Mouse (Mus musculus) CH12.LX (cell line): ENCODE measurements around the gene Slc25a28. TPM values are rescaled to one million over a fixed set of nuclear protein-coding genes. Genes with fewer than 3 reads are reported as not detected.

ENCODE experiments used
- DNase-seq: peaks from one replicate; pipeline ENCODE4 v3.0.0-alpha.2; 2013; ENCODE audit errors: extremely low read depth
- H3K27ac ChIP-seq: 2 replicates; pipeline ENCODE4 v1.5.1; 2012; ENCODE audit warnings: low read depth, mild to moderate bottlenecking, control low read depth, moderate library complexity; ENCODE audit not compliant: insufficient read depth
- H3K27me3 ChIP-seq: replicated peaks from 2 replicates; pipeline ENCODE3; 2012; ENCODE audit warnings: inconsistent platforms
- H3K36me3 ChIP-seq, 2 experiments: replicated peaks in 1 of 2; 2 replicates each; pipeline versions ENCODE3 to v1.6.1; 2012; ENCODE audit warnings: inconsistent platforms in 1 of 2, low read length in 1 of 2, mild to moderate bottlenecking in 1 of 2, mixed read lengths in 1 of 2, moderate library complexity in 1 of 2; ENCODE audit not compliant: control insufficient read depth in 1 of 2, insufficient read depth in 1 of 2
- H3K4me1 ChIP-seq, 2 experiments: 2 replicates each; pipeline ENCODE4 v1.6.1; 2012; ENCODE audit warnings: inconsistent platforms in 1 of 2, moderate library complexity in 1 of 2; ENCODE audit not compliant: insufficient read depth in 2 of 2, control insufficient read depth in 1 of 2
- H3K4me2 ChIP-seq: 2 replicates; pipeline ENCODE4 v1.6.1; 2012; ENCODE audit warnings: low read depth, mild to moderate bottlenecking, control low read depth; ENCODE audit not compliant: poor library complexity, insufficient read depth, severe bottlenecking
- H3K4me3 ChIP-seq, 3 experiments: fragments of 150-350 bp in 1 of 3; sonication (generic) in 1 of 3; replicated peaks in 1 of 3; 2 replicates each; pipeline versions ENCODE3 to v1.5.1; 2011 to 2012; ENCODE audit warnings: low read depth in 2 of 3, low read length in 2 of 3, mild to moderate bottlenecking in 2 of 3, moderate library complexity in 2 of 3, control low read depth in 1 of 3, improper control_type of control experiment in 1 of 3, inconsistent platforms in 1 of 3, mixed read lengths in 1 of 3; ENCODE audit not compliant: poor library complexity in 1 of 3
- H3K79me2 ChIP-seq: replicated peaks from 2 replicates; pipeline ENCODE4 v1.6.1; 2012; ENCODE audit warnings: mild to moderate bottlenecking, moderate library complexity; ENCODE audit not compliant: control insufficient read depth, poor library complexity, insufficient read depth, severe bottlenecking; ENCODE audit errors: extremely low read depth
- H3K9ac ChIP-seq: 2 replicates; pipeline ENCODE4 v1.6.1; 2012; ENCODE audit warnings: low read depth, mild to moderate bottlenecking, control low read depth, moderate library complexity; ENCODE audit not compliant: insufficient read depth
- H3K9me3 ChIP-seq: replicated peaks from 2 replicates; pipeline ENCODE3; 2012; ENCODE audit warnings: low read length, inconsistent platforms, mixed read lengths
- CTCF ChIP-seq, 2 experiments: IDR thresholded peaks in 1 of 2; conservative IDR thresholded peaks in 1 of 2; 2 replicates each; pipeline ENCODE4 v1.5.1; 2011 to 2012; ENCODE audit warnings: low read depth in 2 of 2, low read length in 2 of 2, improper control_type of control experiment in 1 of 2, inconsistent platforms in 1 of 2, mild to moderate bottlenecking in 1 of 2, moderate library complexity in 1 of 2
- ETS1 ChIP-seq: conservative IDR thresholded peaks from 2 replicates; pipeline ENCODE4 v1.6.1; 2012; ENCODE audit warnings: low read depth, mild to moderate bottlenecking, inconsistent platforms, low read length, improper control_type of control experiment, moderate library complexity
- HCFC1 ChIP-seq: IDR thresholded peaks from 2 replicates; pipeline ENCODE4 v1.6.1; 2012; ENCODE audit warnings: low read depth, mild to moderate bottlenecking, inconsistent platforms, low read length, improper control_type of control experiment
- JUN ChIP-seq: IDR thresholded peaks from 2 replicates; pipeline ENCODE4 v1.6.1; 2011; ENCODE audit warnings: low read depth, mild to moderate bottlenecking, low read length, improper control_type of control experiment, moderate library complexity; ENCODE audit not compliant: insufficient read depth
- JUND ChIP-seq: conservative IDR thresholded peaks from 2 replicates; pipeline ENCODE4 v1.6.1; 2011; ENCODE audit warnings: low read depth, low read length, improper control_type of control experiment
- KAT2A ChIP-seq: IDR thresholded peaks from 2 replicates; pipeline ENCODE4 v1.6.1; 2012; ENCODE audit warnings: low read length, improper control_type of control experiment, inconsistent platforms; ENCODE audit not compliant: insufficient replicate concordance
- MAX ChIP-seq: IDR thresholded peaks from 2 replicates; pipeline ENCODE4 v1.6.1; 2011; ENCODE audit warnings: low read length, improper control_type of control experiment
- MAZ ChIP-seq: IDR thresholded peaks from 2 replicates; pipeline ENCODE4 v1.6.1; 2012; ENCODE audit warnings: low read depth, mild to moderate bottlenecking, inconsistent platforms, low read length, improper control_type of control experiment, moderate library complexity
- MEF2A ChIP-seq: IDR thresholded peaks from 2 replicates; pipeline ENCODE4 v1.6.1; 2014; ENCODE audit warnings: low read depth, mild to moderate bottlenecking, inconsistent platforms, low read length, improper control_type of control experiment, borderline replicate concordance
- MXI1 ChIP-seq: IDR thresholded peaks from 2 replicates; pipeline ENCODE4 v1.6.1; 2011; ENCODE audit warnings: mild to moderate bottlenecking, low read depth, low read length, improper control_type of control experiment
- NRF1 ChIP-seq: IDR thresholded peaks from 2 replicates; pipeline ENCODE4 v1.6.1; 2014; ENCODE audit warnings: low read depth, mild to moderate bottlenecking, inconsistent platforms, low read length, improper control_type of control experiment, moderate library complexity
- POLR2A ChIP-seq: IDR thresholded peaks from 2 replicates; pipeline ENCODE4 v1.6.1; 2011; ENCODE audit warnings: low read depth, mild to moderate bottlenecking, improper control_type of control experiment, low read length
- POLR2AphosphoS2 ChIP-seq: IDR thresholded peaks from 2 replicates; pipeline ENCODE4 v1.6.1; 2011; ENCODE audit warnings: low read depth, low read length, improper control_type of control experiment
- RAD21 ChIP-seq: IDR thresholded peaks from 2 replicates; pipeline ENCODE4 v1.6.1; 2011; ENCODE audit warnings: low read depth, mild to moderate bottlenecking, low read length, improper control_type of control experiment, moderate library complexity
- SMC3 ChIP-seq: IDR thresholded peaks from 2 replicates; pipeline ENCODE4 v1.6.1; 2011; ENCODE audit warnings: low read depth, low read length, improper control_type of control experiment
- USF1 ChIP-seq: IDR thresholded peaks from 2 replicates; pipeline ENCODE4 v1.6.1; 2014; ENCODE audit warnings: low read depth, mild to moderate bottlenecking, inconsistent platforms, low read length, improper control_type of control experiment
- ZC3H11A ChIP-seq: IDR thresholded peaks from 2 replicates; pipeline ENCODE4 v1.6.1; 2012; ENCODE audit warnings: low read depth, mild to moderate bottlenecking, inconsistent platforms, low read length, improper control_type of control experiment
- ZKSCAN1 ChIP-seq: IDR thresholded peaks from 2 replicates; pipeline ENCODE4 v1.6.1; 2012; ENCODE audit warnings: low read depth, inconsistent platforms, low read length, improper control_type of control experiment, borderline replicate concordance
- dilution Hi-C: fragments of 300-500 bp; cut with MboI; formaldehyde crosslinking; loops from 2 replicates; pipeline ENCODE4 v1.14.3; 2020; ENCODE audit warnings: low sequenced_read_pairs; ENCODE audit not compliant: extremely low pct_unique_long_range_greater_than_20kb, extremely low pct_ligation_motif_present
- in situ Hi-C: fragments of 300-500 bp; cut with MboI; formaldehyde crosslinking; loops from 3 replicates; pipeline ENCODE4 v1.14.3; 2019; ENCODE audit warnings: low sequenced_read_pairs, low pct_ligation_motif_present, low pct_unique_long_range_greater_than_20kb, mixed read lengths
- polyA plus RNA-seq: library from polyadenylated mRNA; unstranded; fragments of >175 nt; gene quantifications from 2 replicates; pipeline ENCODE4 v1.2.1, GENCODE M21; 2012; ENCODE audit warnings: low read depth; ENCODE audit not compliant: insufficient read length
- total RNA-seq, 2 experiments: library from RNA; depleted of rRNA; stranded (reverse); fragments of 300-350 nt in 1 of 2; fragments of >200 nt in 1 of 2; gene quantifications; 2 replicates each; pipeline ENCODE4 v1.2.3; 2012 to 2014

The Slc25a28 gene
- total and polyA plus RNA-seq, 3 experiments, result 35.2 to 48.1 (median 37.8) TPM

- no peaks in the 10 kb centered on the region for H3K9me3 ChIP-seq
- H3K4me3 ChIP-seq, result no peak overlapping the region
- no peaks in the 10 kb centered on the region for H3K79me2 ChIP-seq
- TF ChIP-seq SMC3 (peak; percentile 91), RAD21 (peak; percentile 82), ZC3H11A (0 out of 2 replicates have a peak, but pooled peaks have one; percentile 1), CTCF (conservative IDR thresholded peaks at IDR 0.05 in 1 of 2, IDR thresholded peaks at IDR 0.05 in 1 of 2; ENCODE audit: low read depth in 2 of 2, low read length in 2 of 2) (peak; percentile 80 to 91), USF1 (no peak), MAX (no peak)
- dilution Hi-C loops, result no loop called here
- peaks cover 0 to 2% of the 10 kb centered on the region in 2 experiments for H3K36me3 ChIP-seq
- peak; percentile 83 for DNase-seq
- peaks cover 0 to 21% of the 10 kb centered on the region in 2 experiments; a peak in 3 of 4 replicates for H3K4me1 ChIP-seq
- no peak overlapping the region for H3K27ac ChIP-seq
- in situ Hi-C loops, result no loop called here
- no peaks in the 10 kb centered on the region for H3K27me3 ChIP-seq
- H3K4me2 ChIP-seq, result no peak overlapping the region
- H3K9ac ChIP-seq, result no peak overlapping the region
Measured at GRCm38 (mm10) chr19:43655735-43656492, 18.8 kb downstream of the Slc25a28 start.

GRCm38 (mm10) chr19:43651241-43651785, 23.4 kb downstream of the Slc25a28 start:
- no peak overlapping the region for H3K27ac ChIP-seq

GRCm38 (mm10) chr19:43648343-43648742, 26.3 kb downstream of the Slc25a28 start:
- no peak for TF ChIP-seq JUND
- Histone ChIP-seq H3K27ac (no peak overlapping the region), H3K9ac (no peak overlapping the region), H3K27me3 (no peaks in the 10 kb centered on the region), H3K36me3 (no peaks in the 10 kb centered on the region), H3K4me3 (no peak overlapping the region), H3K9me3 (no peaks in the 10 kb centered on the region), H3K79me2 (no peaks in the 10 kb centered on the region), H3K4me1 (peaks cover 0 to 6% of the 10 kb centered on the region in 2 experiments; a peak in 2 of 4 replicates), H3K4me2 (no peak overlapping the region)
- in situ Hi-C loops, result no loop called here
- dilution Hi-C loops, result no loop called here
- no peak for DNase-seq

More at GRCm38 (mm10) chr19:43651241-43651785, 23.4 kb downstream of the Slc25a28 start:
- Histone ChIP-seq H3K9me3 (no peaks in the 10 kb centered on the region), H3K9ac (no peak overlapping the region), H3K79me2 (no peaks in the 10 kb centered on the region), H3K27me3 (no peaks in the 10 kb centered on the region), H3K4me1 (peaks cover 0 to 14% of the 10 kb centered on the region in 2 experiments; a peak in 3 of 4 replicates), H3K36me3 (no peaks in the 10 kb centered on the region), H3K4me3 (no peak overlapping the region), H3K4me2 (no peak overlapping the region)
- in situ Hi-C loops (no loop called here), dilution Hi-C loops (no loop called here)
- DNase-seq, result no peak
- TF ChIP-seq JUN (no peak), NRF1 (no peak), ZC3H11A (no peak), ZKSCAN1 (no peak), MXI1 (no peak), MAZ (no peak), POLR2AphosphoS2 (no peak), HCFC1 (no peak), RAD21 (no peak), ETS1 (no peak), KAT2A (no peak), MEF2A (no peak), POLR2A (no peak), CTCF (conservative IDR thresholded peaks at IDR 0.05 in 1 of 2, IDR thresholded peaks at IDR 0.05 in 1 of 2; ENCODE audit: low read depth in 2 of 2, low read length in 2 of 2) (no peak)
- TF ChIP-seq, all 38 proteins: peak for 0
